ENCODE assay signal across 17 mouse cellular contexts in the genomic region with DNA sequence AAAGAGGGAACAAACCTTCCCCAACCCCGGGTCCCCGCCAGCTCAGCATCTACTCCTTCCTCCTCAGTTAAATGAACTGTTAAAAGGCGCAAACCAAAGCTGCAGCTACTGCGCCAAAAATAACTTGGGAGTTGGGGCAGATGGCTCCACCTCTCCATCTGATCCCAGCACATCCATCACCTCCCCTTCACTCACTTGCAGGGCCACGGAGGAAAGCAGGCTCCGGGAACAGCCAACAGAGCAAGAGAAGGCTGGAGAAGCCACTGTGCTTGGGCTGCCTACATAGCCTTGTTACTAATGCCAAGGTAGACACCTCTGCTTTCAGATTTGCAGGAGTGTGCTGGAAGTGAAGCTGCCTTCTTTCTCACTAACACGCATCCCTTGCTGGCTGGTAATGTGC.
DNase-seq lines count a peak whose midpoint lies in the region; ATAC-seq and TF ChIP-seq lines count a peak whose summit lies in the region.
"Had no signal": no experiment of that assay in that cellular context is flagged by ENCODE, and none has a peak within 500 bp of the region (broad histone marks: within the 10 kb centered on the region; RNA-seq: fewer than 3 reads in every experiment).

No protein-coding gene starts in this region.

- peak overlapping the region; percentile 33 for H3K4me2 ChIP-seq in heart, embryonic 13.5 days
- peak overlapping the region; percentile 21 for H3K4me2 ChIP-seq in lung, embryonic 14.5 days
- H3K4me2 ChIP-seq: hindbrain, embryonic 12.5 days; midbrain, embryonic 12.5 days; neural tube, embryonic 12.5 days had no signal

- H3K27me3 ChIP-seq in heart, embryonic 13.5 days (replicated peaks), result no peaks in the 10 kb centered on the region
- no peaks in the 10 kb centered on the region for H3K27me3 ChIP-seq in lung, embryonic 14.5 days (ENCODE audit: insufficient read depth, low read length)
- H3K27me3 ChIP-seq: hindbrain, embryonic 12.5 days; midbrain, embryonic 12.5 days; neural tube, embryonic 12.5 days had no signal

- H3K4me1 ChIP-seq in heart, embryonic 13.5 days, result peaks cover 14% of the 10 kb centered on the region
- H3K4me1 ChIP-seq in lung, embryonic 14.5 days (ENCODE audit: insufficient read depth), result 0 out of 2 replicates have a peak, but pooled peaks cover 3% of the 10 kb centered on the region
- H3K4me1 ChIP-seq in lung, adult 2 months (ENCODE audit: control insufficient read depth, insufficient read depth, low read length), result no peaks in the 10 kb centered on the region; the same call in none of the 2 replicates
- H3K4me1 ChIP-seq: neural tube, embryonic 12.5 days had no signal

- no peaks in the 10 kb centered on the region for H3K36me3 ChIP-seq in heart, embryonic 13.5 days
- no peaks in the 10 kb centered on the region for H3K36me3 ChIP-seq in lung, embryonic 14.5 days (ENCODE audit: insufficient read depth)
- H3K36me3 ChIP-seq: hindbrain, embryonic 12.5 days; midbrain, embryonic 12.5 days; neural tube, embryonic 12.5 days had no signal

- intact Hi-C loops in heart, postnatal 25 days (cut with DNase I), result no loop called here

- TF ChIP-seq CTCF in lung, embryonic 14.5 days (IDR thresholded peaks at IDR 0.05; ENCODE audit: low read depth), result no peak
- TF ChIP-seq CTCF in lung, adult 2 months (IDR thresholded peaks at IDR 0.05; ENCODE audit: insufficient read depth, low read length), result no peak

- DNase-seq in heart, postnatal 25 days (ENCODE audit: low spot score), result no peak
- DNase-seq in lung, embryonic 14.5 days, result peak; percentile 83
- no peak for DNase-seq in lung, adult 2 months
- peak; percentile 40 to 44 for DNase-seq in left cerebral cortex, adult 8-10 months (ENCODE audit: low spot score in 2 of 2)
- DNase-seq in lung, postnatal 4 days, result peak; percentile 6 to 32
- DNase-seq in kidney, adult 8-10 months, result no peak
- DNase-seq: adrenal gland, postnatal 36 days; B cell, adult 2 months; cerebellum, adult 11-12 months; forebrain, postnatal 0 days; kidney, adult 18-20 months; thymus, postnatal 25 days had no signal

- no peaks in the 10 kb centered on the region for H3K9me3 ChIP-seq in heart, embryonic 13.5 days
- H3K9me3 ChIP-seq in lung, embryonic 14.5 days (ENCODE audit: low read depth, low read length), result no peaks in the 10 kb centered on the region
- H3K9me3 ChIP-seq: hindbrain, embryonic 12.5 days; midbrain, embryonic 12.5 days; neural tube, embryonic 12.5 days had no signal

- no peak overlapping the region for H3K9ac ChIP-seq in heart, embryonic 13.5 days
- H3K9ac ChIP-seq in lung, embryonic 14.5 days, result no peak overlapping the region
- H3K9ac ChIP-seq: forebrain, postnatal 0 days; hindbrain, embryonic 12.5 days; midbrain, embryonic 12.5 days; neural tube, embryonic 12.5 days had no signal

- WGBS in heart, embryonic 13.5 days, result 24% methylated on average over 7 of the region's 7 CpGs
- 25% methylated on average over 7 of the region's 7 CpGs for WGBS in lung, embryonic 14.5 days
- WGBS in lung, adult 2 months, result 41% methylated on average over 7 of the region's 7 CpGs

- no peak for ATAC-seq in heart, embryonic 13.5 days (ENCODE audit: extremely low read depth, insufficient number of reproducible peaks, low FRiP score, low TSS enrichment)
- ATAC-seq in lung, embryonic 14.5 days (ENCODE audit: insufficient read depth), result peak; percentile 83
- no peak for ATAC-seq in inflammation-experienced regulatory T-cells, adult 6 months
- ATAC-seq: forebrain, postnatal 0 days had no signal

- no peak overlapping the region for H3K27ac ChIP-seq in heart, embryonic 13.5 days (replicated peaks)
- no peak overlapping the region for H3K27ac ChIP-seq in lung, embryonic 14.5 days (ENCODE audit: low read depth)
- H3K27ac ChIP-seq: hindbrain, embryonic 12.5 days; midbrain, embryonic 12.5 days; neural tube, embryonic 12.5 days had no signal

- TF ChIP-seq POLR2A in lung, adult 2 months (IDR thresholded peaks at IDR 0.05; ENCODE audit: borderline replicate concordance, extremely low read depth, low read depth, low read length), result no peak

- no peak overlapping the region for H3K4me3 ChIP-seq in heart, embryonic 13.5 days
- no peak overlapping the region for H3K4me3 ChIP-seq in lung, embryonic 14.5 days (ENCODE audit: low read depth, low read length)
- no peak overlapping the region for H3K4me3 ChIP-seq in lung, adult 2 months (replicated peaks; ENCODE audit: extremely low read depth, low read depth, low read length)
- H3K4me3 ChIP-seq: hindbrain, embryonic 12.5 days; midbrain, embryonic 12.5 days; neural tube, embryonic 12.5 days had no signal

Comparison
In these comparisons a context has a peak if more than half of its experiments do, and no peak if none do; other contexts are left out.
1. DNase-seq: peak in lung, embryonic 14.5 days (single experiment), left cerebral cortex, adult 8-10 months (2 of 2) and lung, postnatal 4 days (2 of 2); none in heart, postnatal 25 days (single experiment), lung, adult 2 months (single experiment) and kidney, adult 8-10 months (0 of 2).